Mouse (Mus musculus) lung, adult 2 months (tissue): ENCODE results near the gene 1700001O22Rik. TPM values are rescaled to one million over a fixed set of nuclear protein-coding genes. Genes with fewer than 3 reads are reported as not detected.

Experiments
- DNase-seq: peaks from one replicate; pipeline ENCODE4 v3.0.0; 2022
- H3K4me1 ChIP-seq: fragments of 200-500 bp; 2 replicates; pipeline ENCODE4 v1.6.1; 2011; ENCODE audit warnings: low read length; ENCODE audit not compliant: control insufficient read depth, insufficient read depth
- H3K4me3 ChIP-seq: fragments of 200-500 bp; replicated peaks from 2 replicates; pipeline ENCODE3; 2011; ENCODE audit warnings: low read depth, mild to moderate bottlenecking, control low read depth, low read length; ENCODE audit errors: extremely low read depth
- CTCF ChIP-seq: fragments of 200-500 bp; IDR thresholded peaks from 2 replicates; pipeline ENCODE4 v1.5.1; 2011; ENCODE audit warnings: mild to moderate bottlenecking, low read length, control low read depth; ENCODE audit not compliant: insufficient read depth
- POLR2A ChIP-seq: fragments of 200-500 bp; IDR thresholded peaks from 2 replicates; pipeline ENCODE4 v1.6.1; 2011; ENCODE audit warnings: low read depth, mild to moderate bottlenecking, control low read depth, low read length, borderline replicate concordance; ENCODE audit errors: extremely low read depth
- WGBS: fragments of 180-500 bp; shearing (Covaris S2); methylation state at CpG from one replicate; pipeline ENCODE4 v1.1.7; 2018; 5-methylcytosine and 5-hydroxymethylcytosine counted together
- polyA plus RNA-seq: library from polyadenylated mRNA; depleted of rRNA; stranded (reverse); fragments of >200 nt; gene quantifications from 2 replicates; pipeline ENCODE4 v1.2.3, GENCODE M21; 2012

The 1700001O22Rik gene
- polyA plus RNA-seq, 1 experiment = 1.8 TPM

DNA sequence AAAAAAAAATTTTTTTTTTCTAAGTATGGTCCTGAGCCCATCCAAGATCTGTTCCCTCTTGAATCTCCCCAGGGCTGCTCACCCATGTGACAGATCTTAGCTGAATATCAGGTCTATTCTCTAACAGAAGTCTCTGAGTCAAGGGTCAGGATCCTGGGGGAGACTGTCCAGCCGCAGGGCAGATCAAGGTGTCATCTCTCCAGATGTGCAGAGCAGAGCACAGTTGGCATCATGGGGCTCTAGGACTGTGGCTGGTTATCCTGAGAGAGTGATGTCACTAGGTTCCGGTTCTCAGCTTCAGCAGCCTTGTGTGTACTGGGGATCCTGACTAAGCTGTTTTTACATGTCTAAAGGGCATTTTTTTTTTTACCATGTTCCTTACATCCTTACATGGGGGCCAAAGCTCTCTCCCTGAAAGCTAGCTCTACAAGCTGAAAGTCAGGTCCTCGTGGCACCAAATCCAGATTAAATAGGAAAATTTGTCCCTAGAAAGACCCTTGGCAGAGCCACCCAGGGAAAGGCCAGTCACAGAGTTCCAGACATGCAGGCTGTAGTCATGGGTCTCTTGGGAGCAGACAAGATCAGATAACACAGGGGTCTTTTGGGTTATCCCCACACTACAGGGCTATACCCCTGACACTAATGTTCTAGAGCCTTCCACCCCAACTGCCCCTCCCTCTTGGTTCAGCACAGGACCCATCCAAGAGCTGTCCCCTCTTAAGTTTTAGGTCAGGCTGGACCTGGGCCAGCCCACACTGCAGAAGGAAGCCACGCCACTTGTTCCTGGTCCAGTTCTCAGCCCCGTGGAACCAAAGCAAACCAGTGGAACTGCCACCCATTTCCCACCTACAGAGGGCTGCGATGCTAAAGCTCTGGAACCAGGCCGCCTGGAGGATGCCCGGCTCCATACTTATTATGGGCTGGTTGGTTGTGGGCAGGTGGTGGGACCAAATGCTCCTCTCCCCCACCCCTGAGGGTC, 20.9 kb downstream of the 1700001O22Rik start:
- H3K4me3 ChIP-seq = no peak overlapping the region
- TF ChIP-seq CTCF (no peak), POLR2A (no peak)
- WGBS = 65% methylated on average over 8 of the region's 8 CpGs

DNA sequence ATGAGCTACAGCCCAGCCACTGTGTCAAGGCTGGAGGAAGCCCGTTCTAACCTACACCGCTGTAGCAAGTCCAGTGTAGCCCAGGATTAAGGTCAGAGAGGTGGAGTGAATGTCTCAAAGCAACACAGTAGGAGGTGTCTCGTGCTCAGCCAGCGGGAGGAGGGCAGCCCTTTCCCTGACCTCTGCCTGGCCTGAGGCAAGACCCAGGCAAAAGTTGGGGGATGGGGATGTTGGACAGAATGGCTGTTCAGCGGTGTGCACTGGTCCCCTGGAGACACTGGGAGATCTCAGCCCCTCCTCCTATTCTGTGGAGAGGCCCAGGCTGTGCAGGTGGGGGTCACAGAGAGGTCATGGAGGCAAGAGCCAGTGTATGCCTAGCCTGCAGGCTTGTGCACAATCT, 24.2 kb downstream of the 1700001O22Rik start:
- Histone ChIP-seq H3K4me3 (no peak overlapping the region), H3K4me1 (peaks cover 6% of the 10 kb centered on the region)
- no peak for DNase-seq
- 38% methylated on average over 5 of the region's 5 CpGs for WGBS
- TF ChIP-seq POLR2A (no peak), CTCF (no peak)

More for the DNA sequence above, 20.9 kb downstream of the 1700001O22Rik start:
- H3K4me1 ChIP-seq = peaks cover 6% of the 10 kb centered on the region
- DNase-seq = no peak

DNA sequence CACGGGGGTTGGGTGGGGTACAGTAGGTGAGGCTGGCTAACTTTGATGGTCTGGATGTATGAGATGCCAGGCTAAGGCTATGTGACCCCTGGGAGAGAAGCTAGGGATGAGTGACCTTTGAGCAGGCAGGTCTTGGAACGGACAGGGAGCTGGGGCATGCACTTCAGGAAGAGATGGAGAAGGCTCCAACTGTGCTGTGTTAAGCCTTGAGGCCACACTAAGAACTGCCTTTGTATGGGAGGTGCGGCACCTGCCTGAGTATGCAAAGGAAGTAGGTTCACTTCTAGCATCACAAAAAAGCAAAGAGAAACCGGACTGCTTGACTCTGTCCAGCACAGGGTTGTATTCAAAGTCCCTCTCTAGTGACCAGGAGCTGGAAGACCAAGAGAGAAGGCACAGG, 25.2 kb downstream of the 1700001O22Rik start:
- 81% methylated on average over 4 of the region's 4 CpGs for WGBS
- Histone ChIP-seq H3K4me3 (no peak overlapping the region), H3K4me1 (peaks cover 4% of the 10 kb centered on the region)
- TF ChIP-seq CTCF = no peak
- no peak for TF ChIP-seq POLR2A
- no peak for DNase-seq

DNA sequence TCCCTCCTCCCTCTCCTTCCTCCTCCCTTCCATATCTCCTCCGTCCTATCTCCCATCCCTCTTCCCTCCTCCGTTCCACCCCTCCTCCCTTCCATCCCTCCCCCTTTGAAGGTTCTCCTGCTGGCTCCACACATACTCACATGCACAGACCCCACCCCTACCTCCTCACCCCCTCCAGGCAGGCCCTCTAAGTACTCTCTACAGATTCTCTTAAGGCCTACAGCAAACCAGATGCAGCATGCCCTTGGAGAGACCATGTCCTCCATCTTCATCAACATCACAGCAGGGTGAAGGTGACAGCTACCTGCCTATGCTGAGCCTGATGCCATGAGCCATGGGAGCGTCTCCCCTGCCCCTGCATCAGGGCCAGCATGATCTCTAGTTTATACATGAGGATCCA, 26.2 kb downstream of the 1700001O22Rik start:
- WGBS = 81% methylated on average over 3 of the region's 3 CpGs
- no peak for TF ChIP-seq CTCF
- no peak for TF ChIP-seq POLR2A
- Histone ChIP-seq H3K4me3 (no peak overlapping the region), H3K4me1 (peaks cover 9% of the 10 kb centered on the region)
- no peak for DNase-seq

DNA sequence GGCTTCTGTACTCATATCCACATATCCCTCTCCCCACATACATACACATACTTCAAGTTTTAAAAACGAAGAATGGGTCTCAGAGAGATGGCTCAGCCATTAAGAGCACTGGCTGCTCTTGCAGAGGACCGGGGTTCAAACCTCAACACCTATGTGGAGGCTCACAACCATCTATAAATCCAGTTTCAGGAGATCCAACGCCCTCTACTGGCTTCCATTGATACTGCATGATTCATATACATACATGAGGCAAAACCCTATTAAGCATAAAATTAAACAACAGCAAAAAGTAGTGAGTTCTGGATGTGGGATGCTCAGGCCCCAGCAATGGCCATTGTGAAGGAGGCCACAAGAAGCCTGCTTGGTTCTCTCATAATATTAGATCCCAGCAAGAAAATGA, 27.5 kb downstream of the 1700001O22Rik start:
- 59% methylated on average over 3 of the region's 3 CpGs for WGBS
- TF ChIP-seq CTCF = no peak
- TF ChIP-seq POLR2A = no peak
- DNase-seq = no peak

DNA sequence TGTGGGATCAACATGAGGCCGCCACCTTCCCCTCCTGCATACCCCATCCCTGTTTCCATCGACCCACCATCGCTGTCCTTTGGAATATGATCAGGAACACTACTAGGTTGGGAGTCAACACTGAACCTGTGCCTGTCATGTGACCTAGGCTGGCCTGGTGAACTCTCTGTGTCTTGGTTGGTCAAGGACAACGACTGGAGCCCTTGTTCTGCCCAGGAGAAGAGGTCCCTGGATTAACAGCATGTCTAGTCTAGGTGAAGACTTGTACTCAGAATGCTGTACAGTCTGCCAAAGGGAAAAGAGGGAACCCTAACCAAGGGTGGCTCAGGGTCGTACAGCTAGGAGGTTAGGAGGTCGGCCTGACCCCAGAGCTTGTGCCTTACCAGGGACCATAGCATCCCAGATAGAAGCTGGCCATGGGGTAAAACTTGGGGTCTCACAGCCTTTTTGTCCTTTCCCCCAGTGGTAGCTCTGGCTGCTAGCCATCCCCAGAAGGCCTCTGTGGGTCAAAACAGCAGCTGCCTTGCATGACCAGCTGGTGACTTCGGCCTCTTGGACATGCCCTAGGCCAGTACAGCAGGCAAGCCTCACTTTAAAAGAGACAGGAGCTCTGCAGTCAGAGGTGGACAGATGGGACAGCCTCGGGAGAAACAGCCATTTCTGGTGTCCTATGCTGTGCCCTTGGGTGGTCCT, 30.0 kb downstream of the 1700001O22Rik start:
- 63% methylated on average over 8 of the region's 8 CpGs for WGBS
- DNase-seq = no peak
- peaks cover 15% of the 10 kb centered on the region for H3K4me1 ChIP-seq
- no peak for TF ChIP-seq CTCF
- TF ChIP-seq POLR2A = no peak
- H3K4me3 ChIP-seq = no peak overlapping the region

More for the DNA sequence above, 27.5 kb downstream of the 1700001O22Rik start:
- Histone ChIP-seq H3K4me1 (peaks cover 15% of the 10 kb centered on the region), H3K4me3 (no peak overlapping the region)

DNA sequence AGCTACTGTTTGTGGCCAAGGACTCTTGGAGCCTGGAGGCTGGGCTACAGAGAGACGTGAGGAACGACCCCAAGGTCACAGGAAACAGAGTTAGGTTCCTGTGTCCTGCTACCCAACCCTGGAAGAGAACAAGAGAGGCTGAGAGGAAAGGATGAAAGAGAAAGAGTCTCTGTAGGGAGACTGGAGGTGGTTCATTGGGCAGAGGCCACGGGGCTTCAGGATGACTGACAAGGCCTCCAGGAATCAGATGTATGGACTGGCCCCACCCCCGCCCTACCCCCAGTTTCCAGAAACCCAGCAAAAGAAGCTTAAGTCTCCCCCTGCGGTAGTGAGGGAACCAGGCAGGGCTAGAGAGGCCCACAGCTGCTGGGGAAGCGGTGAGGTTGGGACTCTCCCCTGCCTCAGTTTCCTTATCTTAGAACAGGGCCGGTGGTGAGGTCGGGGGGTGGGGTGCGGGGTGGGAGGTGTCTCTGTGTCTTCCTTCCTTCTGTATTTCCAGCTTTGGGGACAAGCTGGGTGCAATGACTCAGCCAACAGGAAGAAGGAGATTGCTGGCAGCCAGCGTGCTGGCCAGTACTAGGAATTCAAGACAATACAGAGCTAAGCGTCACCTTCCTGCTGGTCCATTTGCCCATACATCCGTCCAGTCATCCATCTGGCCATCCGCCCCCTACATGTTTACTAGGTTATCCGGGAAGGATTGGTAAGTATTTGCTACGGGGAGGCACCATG, 30.7 kb downstream of the 1700001O22Rik start:
- TF ChIP-seq POLR2A (no peak), CTCF (no peak)
- no peak for DNase-seq
- Histone ChIP-seq H3K4me1 (peaks cover 15% of the 10 kb centered on the region), H3K4me3 (no peak overlapping the region)
- WGBS = 30% methylated on average over 15 of the region's 15 CpGs

DNA sequence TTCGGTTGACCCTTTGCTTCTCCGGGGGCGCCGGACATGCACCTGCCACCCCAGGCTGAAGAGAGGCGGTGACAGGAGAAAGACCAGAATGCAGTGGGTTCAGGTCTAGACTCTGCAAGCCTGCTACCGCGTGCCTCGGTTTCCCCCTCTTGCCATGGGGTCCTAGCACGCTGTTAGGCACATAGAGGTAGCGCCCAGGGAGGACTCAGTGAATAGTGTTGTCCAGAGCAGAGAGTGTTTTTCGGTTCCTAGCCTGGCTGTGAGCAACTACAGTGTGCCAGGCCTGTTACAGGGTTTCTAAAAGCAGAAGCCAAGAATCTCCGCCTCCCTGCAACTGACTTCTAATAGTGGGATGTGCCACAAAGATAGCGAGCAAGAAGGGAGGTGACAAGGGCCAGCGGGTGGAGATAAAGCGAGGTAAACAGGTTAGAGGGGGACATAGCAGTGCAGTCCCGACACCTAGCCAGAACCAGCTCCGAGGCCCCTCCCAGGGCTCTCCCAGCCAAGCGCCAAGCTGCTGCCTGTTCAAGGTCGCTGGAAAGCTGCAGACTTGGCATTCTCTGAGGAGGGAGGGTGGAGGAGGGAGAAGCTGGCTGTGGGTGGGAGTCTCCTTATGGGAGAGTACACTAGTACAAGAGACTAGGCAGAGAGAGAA, 31.5 kb downstream of the 1700001O22Rik start:
- peak; percentile 66; the same call in 1 of the 2 replicates for TF ChIP-seq POLR2A
- no peak for TF ChIP-seq CTCF
- WGBS = 4% methylated on average over 19 of the region's 19 CpGs
- DNase-seq = peak; percentile 66
- H3K4me1 ChIP-seq = peaks cover 15% of the 10 kb centered on the region
- H3K4me3 ChIP-seq = peak overlapping the region; percentile 60

DNA sequence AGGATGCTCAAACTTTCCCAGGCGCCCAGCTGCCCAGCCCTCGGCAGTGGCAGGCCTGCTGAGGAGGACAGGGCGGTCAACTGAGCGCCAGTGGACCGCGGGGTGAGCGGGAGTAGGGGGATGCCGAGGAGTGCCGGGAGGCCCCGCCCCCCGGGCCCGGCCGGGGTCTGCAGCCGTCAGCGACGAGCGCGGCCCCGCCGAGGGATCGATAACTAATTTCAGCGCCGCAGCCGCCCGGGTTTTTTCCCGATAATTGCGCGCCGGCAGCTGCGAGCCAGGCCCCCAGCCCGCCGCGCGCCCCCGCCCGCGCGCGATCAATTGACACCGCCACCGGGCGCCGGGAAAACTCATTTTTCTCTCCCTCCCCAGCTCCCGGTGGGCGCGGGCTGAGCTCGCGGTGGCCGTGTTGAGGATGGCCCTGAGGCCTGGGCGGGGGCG, 32.1 kb downstream of the 1700001O22Rik start:
- no peak for TF ChIP-seq POLR2A
- TF ChIP-seq CTCF = no peak
- DNase-seq = no peak
- H3K4me1 ChIP-seq = peaks cover 15% of the 10 kb centered on the region
- WGBS = 2% methylated on average over 46 of the region's 51 CpGs
- H3K4me3 ChIP-seq = peak overlapping the region; percentile 60
